Mouse (Mus musculus): ENCODE data around the gene Kmt2e. TPM values are rescaled to one million over a fixed set of nuclear protein-coding genes. Genes with fewer than 3 reads are reported as not detected.
A peak's percentile ranks its signal among the peaks of the same experiment; 100 is the strongest.

Gene Kmt2e
- polyA plus RNA-seq, 1 experiment = 68.7 TPM

GRCm38 (mm10) chr5:23403161-23403560, 31.1 kb upstream of the Kmt2e start:
- no peaks in the 10 kb centered on the region for H3K4me1 ChIP-seq (ENCODE audit: control insufficient read depth, insufficient read depth, low read length)
- H3K4me3 ChIP-seq (replicated peaks; ENCODE audit: control insufficient read depth, low read depth, low read length) = no peak overlapping the region
- TF ChIP-seq CTCF (IDR thresholded peaks at IDR 0.05; ENCODE audit: control insufficient read depth, insufficient read depth, low read length) = no peak
- TF ChIP-seq POLR2A (IDR thresholded peaks at IDR 0.05; ENCODE audit: borderline replicate concordance, control insufficient read depth, low read depth, low read length) = no peak
- 84% methylated on average over 11 of the region's 11 CpGs for WGBS
- H3K27ac ChIP-seq (ENCODE audit: control insufficient read depth, insufficient read depth, low read depth, low read length, poor library complexity) = no peak overlapping the region

GRCm38 (mm10) chr5:23405666-23406404, 28.4 kb upstream of the Kmt2e start:
- H3K4me3 ChIP-seq (replicated peaks; ENCODE audit: control insufficient read depth, low read depth, low read length) = no peak overlapping the region
- H3K4me1 ChIP-seq (ENCODE audit: control insufficient read depth, insufficient read depth, low read length) = peaks cover 4% of the 10 kb centered on the region
- TF ChIP-seq POLR2A (IDR thresholded peaks at IDR 0.05; ENCODE audit: borderline replicate concordance, control insufficient read depth, low read depth, low read length) (no peak), CTCF (IDR thresholded peaks at IDR 0.05; ENCODE audit: control insufficient read depth, insufficient read depth, low read length) (no peak)
- no peak overlapping the region for H3K27ac ChIP-seq (ENCODE audit: control insufficient read depth, insufficient read depth, low read depth, low read length, poor library complexity)
- 83% methylated on average over 12 of the region's 12 CpGs for WGBS

- Histone ChIP-seq H3K27ac (ENCODE audit: control insufficient read depth, insufficient read depth, low read depth, low read length, poor library complexity) (no peak overlapping the region), H3K4me3 (replicated peaks; ENCODE audit: control insufficient read depth, low read depth, low read length) (no peak overlapping the region), H3K4me1 (ENCODE audit: control insufficient read depth, insufficient read depth, low read length) (peaks cover 4% of the 10 kb centered on the region)
- WGBS = 66% methylated on average over 4 of the region's 4 CpGs
- no peak for TF ChIP-seq POLR2A (IDR thresholded peaks at IDR 0.05; ENCODE audit: borderline replicate concordance, control insufficient read depth, low read depth, low read length)
- TF ChIP-seq CTCF (IDR thresholded peaks at IDR 0.05; ENCODE audit: control insufficient read depth, insufficient read depth, low read length) = no peak
Measured at GRCm38 (mm10) chr5:23406405-23406745, 27.9 kb upstream of the Kmt2e start.

GRCm38 (mm10) chr5:23408106-23408505, 26.1 kb upstream of the Kmt2e start:
- Histone ChIP-seq H3K4me1 (ENCODE audit: control insufficient read depth, insufficient read depth, low read length) (peaks cover 4% of the 10 kb centered on the region), H3K27ac (ENCODE audit: control insufficient read depth, insufficient read depth, low read depth, low read length, poor library complexity) (no peak overlapping the region), H3K4me3 (replicated peaks; ENCODE audit: control insufficient read depth, low read depth, low read length) (no peak overlapping the region)
- 81% methylated on average over 5 of the region's 5 CpGs for WGBS
- TF ChIP-seq POLR2A (IDR thresholded peaks at IDR 0.05; ENCODE audit: borderline replicate concordance, control insufficient read depth, low read depth, low read length) = no peak
- no peak for TF ChIP-seq CTCF (IDR thresholded peaks at IDR 0.05; ENCODE audit: control insufficient read depth, insufficient read depth, low read length)

GRCm38 (mm10) chr5:23410040-23410717, 24.1 kb upstream of the Kmt2e start:
- H3K4me3 ChIP-seq (replicated peaks; ENCODE audit: control insufficient read depth, low read depth, low read length) = no peak overlapping the region
- H3K27ac ChIP-seq (ENCODE audit: control insufficient read depth, insufficient read depth, low read depth, low read length, poor library complexity) = peak overlapping the region; percentile 65
- no peak for TF ChIP-seq POLR2A (IDR thresholded peaks at IDR 0.05; ENCODE audit: borderline replicate concordance, control insufficient read depth, low read depth, low read length)
- H3K4me1 ChIP-seq (ENCODE audit: control insufficient read depth, insufficient read depth, low read length) = peaks cover 4% of the 10 kb centered on the region
- WGBS = 13% methylated on average over 9 of the region's 9 CpGs

GRCm38 (mm10) chr5:23410718-23411101, 23.5 kb upstream of the Kmt2e start:
- no peak overlapping the region; the same call in 1 of the 2 replicates for H3K27ac ChIP-seq (ENCODE audit: control insufficient read depth, insufficient read depth, low read depth, low read length, poor library complexity)
- 79% methylated on average over 2 of the region's 2 CpGs for WGBS
- H3K4me3 ChIP-seq (replicated peaks; ENCODE audit: control insufficient read depth, low read depth, low read length) = no peak overlapping the region
- H3K4me1 ChIP-seq (ENCODE audit: control insufficient read depth, insufficient read depth, low read length) = peaks cover 5% of the 10 kb centered on the region
- no peak for TF ChIP-seq CTCF (IDR thresholded peaks at IDR 0.05; ENCODE audit: control insufficient read depth, insufficient read depth, low read length)
- no peak for TF ChIP-seq POLR2A (IDR thresholded peaks at IDR 0.05; ENCODE audit: borderline replicate concordance, control insufficient read depth, low read depth, low read length)

GRCm38 (mm10) chr5:23411640-23412039, 22.6 kb upstream of the Kmt2e start:
- WGBS = 91% methylated on average over 10 of the region's 10 CpGs
- peaks cover 5% of the 10 kb centered on the region for H3K4me1 ChIP-seq (ENCODE audit: control insufficient read depth, insufficient read depth, low read length)

GRCm38 (mm10) chr5:23412247-23412948, 21.8 kb upstream of the Kmt2e start:
- 42% methylated on average over 5 of the region's 5 CpGs for WGBS
- Histone ChIP-seq H3K27ac (ENCODE audit: control insufficient read depth, insufficient read depth, low read depth, low read length, poor library complexity) (no peak overlapping the region), H3K4me1 (ENCODE audit: control insufficient read depth, insufficient read depth, low read length) (peaks cover 5% of the 10 kb centered on the region), H3K4me3 (replicated peaks; ENCODE audit: control insufficient read depth, low read depth, low read length) (no peak overlapping the region)
- TF ChIP-seq POLR2A (IDR thresholded peaks at IDR 0.05; ENCODE audit: borderline replicate concordance, control insufficient read depth, low read depth, low read length) = no peak
- TF ChIP-seq CTCF (IDR thresholded peaks at IDR 0.05; ENCODE audit: control insufficient read depth, insufficient read depth, low read length) = no peak

More at GRCm38 (mm10) chr5:23411640-23412039, 22.6 kb upstream of the Kmt2e start:
- H3K4me3 ChIP-seq (replicated peaks; ENCODE audit: control insufficient read depth, low read depth, low read length) = no peak overlapping the region
- no peak overlapping the region for H3K27ac ChIP-seq (ENCODE audit: control insufficient read depth, insufficient read depth, low read depth, low read length, poor library complexity)
- TF ChIP-seq POLR2A (IDR thresholded peaks at IDR 0.05; ENCODE audit: borderline replicate concordance, control insufficient read depth, low read depth, low read length) (no peak), CTCF (IDR thresholded peaks at IDR 0.05; ENCODE audit: control insufficient read depth, insufficient read depth, low read length) (no peak)
